Mouse (Mus musculus): Measurements from ENCODE around the gene Slc29a2.

- no peak for TF ChIP-seq CTCF (IDR thresholded peaks at IDR 0.05; ENCODE audit: low read depth)
- no peak for TF ChIP-seq EP300 (optimal IDR thresholded peaks at IDR 0.05)
These were observed 21.9 kb downstream of the Slc29a2 start for GRCm38 (mm10) chr19:5045531-5045930.
